Mouse (Mus musculus) bone marrow macrophage, adult 2 months (primary cell): ENCODE results near the gene Endod1. TPM values are rescaled to one million over a fixed set of nuclear protein-coding genes. Genes with fewer than 3 reads are reported as not detected.

Source experiments
- H3K27ac ChIP-seq: 2 replicates; pipeline ENCODE4 v1.5.1; 2012; ENCODE audit warnings: low read depth, low read length; ENCODE audit not compliant: insufficient read depth
- H3K4me1 ChIP-seq: 2 replicates; pipeline ENCODE4 v1.6.1; 2012; ENCODE audit warnings: low read length; ENCODE audit not compliant: control insufficient read depth, insufficient read depth
- H3K4me3 ChIP-seq: 2 replicates; pipeline ENCODE4 v1.5.1; 2012; ENCODE audit warnings: mild to moderate bottlenecking, low read length, moderate library complexity; ENCODE audit not compliant: insufficient read depth
- CTCF ChIP-seq: IDR thresholded peaks from 2 replicates; pipeline ENCODE4 v1.5.1; 2012; ENCODE audit warnings: low read depth, mild to moderate bottlenecking, low read length, moderate library complexity
- POLR2A ChIP-seq: IDR thresholded peaks from 2 replicates; pipeline ENCODE4 v1.6.1; 2012; ENCODE audit warnings: mild to moderate bottlenecking, low read depth, low read length, borderline replicate concordance
- polyA plus RNA-seq: library from polyadenylated mRNA; stranded (reverse); fragments of >200 nt; gene quantifications from 2 replicates; pipeline ENCODE4 v1.2.4, GENCODE M21; 2012; ENCODE audit not compliant: missing spikeins, insufficient read depth, insufficient read length

Gene Endod1
- polyA plus RNA-seq, 1 experiment, result 13.8 TPM

- Histone ChIP-seq H3K27ac (no peak overlapping the region), H3K4me1 (peaks cover 6% of the 10 kb centered on the region; the same call in 1 of the 2 replicates), H3K4me3 (peak overlapping the region; percentile 72)
- peak; percentile 76; the same call in 1 of the 2 replicates for TF ChIP-seq POLR2A
- TF ChIP-seq CTCF, result no peak
Observed at GRCm38 (mm10) chr9:14380386-14381285, 671 bp downstream of the Endod1 start.

- Histone ChIP-seq H3K4me1 (peaks cover 6% of the 10 kb centered on the region; the same call in 1 of the 2 replicates), H3K4me3 (peak overlapping the region; percentile 72), H3K27ac (no peak overlapping the region)
- TF ChIP-seq CTCF (no peak), POLR2A (no peak)
Observed at GRCm38 (mm10) chr9:14379769-14380385, 1.4 kb downstream of the Endod1 start.

DNA sequence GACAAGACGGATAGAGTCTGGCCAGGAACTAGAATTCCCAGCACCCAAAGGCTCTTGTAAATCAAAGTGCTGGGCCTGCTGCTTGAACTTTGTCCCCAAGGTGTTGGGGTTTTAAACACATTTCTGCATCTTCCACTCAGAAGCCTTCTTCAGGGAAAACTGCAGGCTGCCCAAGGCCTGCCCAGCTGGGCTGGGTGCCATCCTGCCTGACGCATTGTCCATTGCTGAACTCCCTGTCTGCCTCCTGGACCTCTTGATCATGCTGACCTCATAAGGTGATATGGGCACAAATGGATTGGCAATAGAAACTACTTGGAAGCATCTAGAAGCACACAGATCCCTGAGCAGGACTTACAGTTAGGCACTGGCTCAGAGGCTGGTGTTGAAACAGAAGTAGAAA, 3.2 kb downstream of the Endod1 start:
- peaks cover 6% of the 10 kb centered on the region; the same call in 1 of the 2 replicates for H3K4me1 ChIP-seq
- TF ChIP-seq POLR2A, result no peak
- H3K4me3 ChIP-seq, result no peak overlapping the region
- H3K27ac ChIP-seq, result no peak overlapping the region

DNA sequence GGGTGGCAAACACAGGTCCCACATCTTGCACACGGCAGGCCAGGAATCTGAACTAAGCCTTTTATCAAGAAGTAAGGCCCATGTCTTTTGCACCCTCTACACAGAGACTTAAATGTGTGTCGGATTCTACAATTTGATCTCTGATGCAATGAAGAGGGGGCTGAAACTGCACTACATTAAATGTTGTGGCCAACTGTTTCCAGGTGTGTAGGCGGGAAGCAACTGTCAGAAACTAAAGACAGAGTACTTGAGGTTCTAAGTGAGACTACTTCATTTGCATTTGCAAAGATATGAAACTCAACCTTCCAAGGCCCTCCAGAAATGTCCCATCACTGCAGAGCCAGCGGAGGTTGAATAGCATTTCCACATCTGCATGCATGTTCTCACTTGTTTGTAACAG, 5.2 kb downstream of the Endod1 start:
- H3K27ac ChIP-seq, result no peak overlapping the region
- H3K4me1 ChIP-seq, result peaks cover 5% of the 10 kb centered on the region; the same call in 1 of the 2 replicates
- TF ChIP-seq CTCF (no peak), POLR2A (no peak)

GRCm38 (mm10) chr9:14372440-14372839, 8.9 kb downstream of the Endod1 start:
- Histone ChIP-seq H3K4me3 (no peak overlapping the region), H3K27ac (no peak overlapping the region), H3K4me1 (peaks cover 3% of the 10 kb centered on the region; the same call in 1 of the 2 replicates)
- TF ChIP-seq POLR2A, result no peak
- no peak for TF ChIP-seq CTCF

More for the DNA sequence above, 5.2 kb downstream of the Endod1 start:
- no peak overlapping the region for H3K4me3 ChIP-seq

GRCm38 (mm10) chr9:14369271-14369670, 12.0 kb downstream of the Endod1 start:
- peaks cover 21% of the 10 kb centered on the region for H3K4me1 ChIP-seq
- H3K27ac ChIP-seq, result no peak overlapping the region
- no peak overlapping the region for H3K4me3 ChIP-seq
- TF ChIP-seq CTCF, result no peak
- no peak for TF ChIP-seq POLR2A

GRCm38 (mm10) chr9:14367850-14368249, 13.5 kb downstream of the Endod1 start:
- no peak overlapping the region for H3K4me3 ChIP-seq
- no peak overlapping the region for H3K27ac ChIP-seq
- TF ChIP-seq POLR2A (no peak), CTCF (no peak)
- H3K4me1 ChIP-seq, result peaks cover 25% of the 10 kb centered on the region

GRCm38 (mm10) chr9:14365481-14366125, 15.7 kb downstream of the Endod1 start:
- TF ChIP-seq CTCF (no peak), POLR2A (no peak)
- Histone ChIP-seq H3K4me1 (peaks cover 25% of the 10 kb centered on the region), H3K4me3 (no peak overlapping the region), H3K27ac (no peak overlapping the region)

DNA sequence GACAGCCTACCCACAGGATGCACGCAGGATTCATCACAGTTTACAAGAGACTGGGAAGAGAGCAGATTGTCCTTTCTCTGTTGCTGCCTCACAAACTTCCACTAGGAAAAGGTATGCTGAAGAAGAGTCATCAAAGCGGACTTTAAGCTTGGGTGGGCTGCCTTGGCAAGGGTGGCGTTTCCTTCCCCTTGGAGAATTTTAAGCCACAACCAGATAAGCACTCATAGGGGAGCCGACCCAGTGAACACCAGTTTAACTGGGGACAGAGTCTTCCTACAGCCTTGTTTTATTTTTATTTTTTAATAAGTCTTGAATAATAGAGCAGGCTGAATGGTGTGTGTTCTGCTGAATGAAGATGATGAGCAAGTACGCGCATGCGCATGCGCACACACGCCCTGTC, 16.6 kb downstream of the Endod1 start:
- H3K4me1 ChIP-seq, result peaks cover 25% of the 10 kb centered on the region
- TF ChIP-seq CTCF, result no peak
- TF ChIP-seq POLR2A, result no peak
- no peak overlapping the region for H3K27ac ChIP-seq
- no peak overlapping the region for H3K4me3 ChIP-seq
